In the genomic region with DNA sequence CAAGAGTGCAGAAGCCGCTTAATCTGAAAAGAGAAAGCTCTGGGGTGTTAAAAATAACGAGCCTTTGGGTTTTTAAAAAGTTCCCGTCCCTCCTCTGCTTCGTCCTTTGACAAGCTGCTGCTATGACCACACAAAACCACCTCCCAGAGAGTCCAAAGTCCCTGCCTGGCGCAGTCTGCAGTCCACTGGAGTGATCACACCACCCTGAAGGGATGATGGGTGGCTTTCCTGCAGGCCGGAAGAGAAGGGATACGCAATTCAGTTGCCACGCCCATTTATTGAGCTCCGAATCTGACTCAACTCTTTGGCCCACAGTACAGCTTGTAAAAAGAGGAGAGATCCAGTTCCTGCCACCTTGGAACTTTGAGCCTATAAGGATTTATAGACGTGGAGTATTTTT, we compare ENCODE assay signal across 14 mouse cellular contexts.
DNase-seq lines count a peak whose midpoint lies in the region; ATAC-seq and TF ChIP-seq lines count a peak whose summit lies in the region.
"Had no signal": no experiment of that assay in that cellular context is flagged by ENCODE, and none has a peak within 500 bp of the region (broad histone marks: within the 10 kb centered on the region; RNA-seq: fewer than 3 reads in every experiment).

No protein-coding gene starts in this region.

- peak overlapping the region; percentile 86 for H3K27ac ChIP-seq in intestine, postnatal 0 days (ENCODE audit: low read depth, low read length)
- peak overlapping the region; percentile 95 for H3K27ac ChIP-seq in liver, adult 2 months (replicated peaks; ENCODE audit: insufficient read depth, low read depth, low read length)
- no peak overlapping the region for H3K27ac ChIP-seq in stomach, embryonic 15.5 days
- no peak overlapping the region for H3K27ac ChIP-seq in hindbrain, embryonic 10.5 days
- H3K27ac ChIP-seq: hindbrain, embryonic 13.5 days; macrophage had no signal

- H3K9me3 ChIP-seq in intestine, postnatal 0 days (ENCODE audit: control insufficient read depth), result no peaks in the 10 kb centered on the region
- H3K9me3 ChIP-seq in stomach, embryonic 15.5 days, result no peaks in the 10 kb centered on the region
- no peaks in the 10 kb centered on the region for H3K9me3 ChIP-seq in hindbrain, embryonic 10.5 days
- H3K9me3 ChIP-seq: hindbrain, embryonic 13.5 days had no signal

- WGBS in intestine, postnatal 0 days, result 42% methylated on average over 10 of the region's 10 CpGs
- 19% methylated on average over 10 of the region's 10 CpGs for WGBS in liver, adult 2 months
- WGBS in stomach, embryonic 15.5 days, result 65% methylated on average over 10 of the region's 10 CpGs
- WGBS in hindbrain, embryonic 10.5 days, result 90% methylated on average over 10 of the region's 10 CpGs

- no peak overlapping the region for H3K4me3 ChIP-seq in intestine, postnatal 0 days (ENCODE audit: low read depth, low read length)
- peak overlapping the region; percentile 27; the same call in 1 of the 2 replicates for H3K4me3 ChIP-seq in liver, adult 2 months (ENCODE audit: insufficient read depth, low read depth, low read length)
- H3K4me3 ChIP-seq in stomach, embryonic 15.5 days (replicated peaks), result no peak overlapping the region
- H3K4me3 ChIP-seq in hindbrain, embryonic 10.5 days, result no peak overlapping the region
- H3K4me3 ChIP-seq: hindbrain, embryonic 13.5 days had no signal

- no peak for TF ChIP-seq CTCF in intestine, postnatal 0 days (IDR thresholded peaks at IDR 0.05; ENCODE audit: low read depth)
- no peak for TF ChIP-seq CTCF in liver, adult 2 months (IDR thresholded peaks at IDR 0.05; ENCODE audit: low read depth, low read length)

- peaks cover 6% of the 10 kb centered on the region; the same call in 1 of the 2 replicates for H3K4me1 ChIP-seq in intestine, postnatal 0 days (replicated peaks; ENCODE audit: control insufficient read depth, insufficient read depth, low read length)
- peaks cover 21% of the 10 kb centered on the region for H3K4me1 ChIP-seq in liver, adult 2 months (ENCODE audit: control insufficient read depth, insufficient read depth, low read length)
- H3K4me1 ChIP-seq in stomach, embryonic 15.5 days, result no peaks in the 10 kb centered on the region
- H3K4me1 ChIP-seq in hindbrain, embryonic 10.5 days (replicated peaks), result no peaks in the 10 kb centered on the region
- H3K4me1 ChIP-seq: hindbrain, embryonic 13.5 days had no signal

- TF ChIP-seq POLR2A in liver, adult 2 months (IDR thresholded peaks at IDR 0.05; ENCODE audit: extremely low read depth, insufficient read depth, low read length), result peak; percentile 64; the same call in 1 of the 2 replicates

- no peaks in the 10 kb centered on the region for H3K27me3 ChIP-seq in intestine, postnatal 0 days (replicated peaks; ENCODE audit: control insufficient read depth, insufficient read depth, low read length)
- no peaks in the 10 kb centered on the region for H3K27me3 ChIP-seq in liver, adult 2 months (ENCODE audit: control insufficient read depth, insufficient read depth, low read length)
- H3K27me3 ChIP-seq in stomach, embryonic 15.5 days (replicated peaks), result no peaks in the 10 kb centered on the region
- no peaks in the 10 kb centered on the region for H3K27me3 ChIP-seq in hindbrain, embryonic 10.5 days (ENCODE audit: insufficient read depth, poor library complexity, severe bottlenecking)
- H3K27me3 ChIP-seq: hindbrain, embryonic 13.5 days had no signal

- intact Hi-C loops in heart, postnatal 25 days (cut with DNase I), result loop anchor here (5.0 kb wide), 3 partner anchors 78 to 213 kb away; a partner anchor contains a TSS

- peak; percentile 94 for ATAC-seq in intestine, postnatal 0 days
- ATAC-seq in stomach, embryonic 15.5 days (ENCODE audit: insufficient read depth, low FRiP score, low read depth), result peak; percentile 79
- ATAC-seq in monocyte, adult 5-6 weeks (replicated peaks; ENCODE audit: insufficient number of reproducible peaks, low FRiP score, low TSS enrichment, poor library complexity, severe bottlenecking), result no peak

- no peak overlapping the region for H3K9ac ChIP-seq in intestine, postnatal 0 days (ENCODE audit: low read depth, low read length)
- peak overlapping the region; percentile 74; the same call in 1 of the 2 replicates for H3K9ac ChIP-seq in liver, adult 2 months (ENCODE audit: low read depth, low read length)
- no peak overlapping the region for H3K9ac ChIP-seq in stomach, embryonic 15.5 days
- H3K9ac ChIP-seq: hindbrain, embryonic 13.5 days had no signal

- peak overlapping the region; percentile 48 for H3K4me2 ChIP-seq in intestine, postnatal 0 days (replicated peaks; ENCODE audit: low read depth)
- H3K4me2 ChIP-seq in stomach, embryonic 15.5 days, result no peak overlapping the region
- H3K4me2 ChIP-seq: hindbrain, embryonic 13.5 days had no signal

- no peaks in the 10 kb centered on the region for H3K79me2 ChIP-seq in liver, adult 2 months (ENCODE audit: control insufficient read depth, insufficient read depth, low read length)

- H3K36me3 ChIP-seq in intestine, postnatal 0 days (ENCODE audit: control insufficient read depth, insufficient read depth), result no peaks in the 10 kb centered on the region
- no peaks in the 10 kb centered on the region for H3K36me3 ChIP-seq in liver, adult 2 months (ENCODE audit: control insufficient read depth, insufficient read depth, low read length)
- H3K36me3 ChIP-seq in stomach, embryonic 15.5 days, result no peaks in the 10 kb centered on the region
- H3K36me3 ChIP-seq in hindbrain, embryonic 10.5 days, result no peaks in the 10 kb centered on the region
- H3K36me3 ChIP-seq: hindbrain, embryonic 13.5 days had no signal

- peak; percentile 81 for DNase-seq in heart, adult 11 months
- no peak for DNase-seq in heart, postnatal 25 days (ENCODE audit: low spot score)
- DNase-seq in liver, adult 2 months (ENCODE audit: extremely low read depth, low read depth, low spot score), result peak; percentile 99
- DNase-seq in hindbrain, embryonic 10.5 days (ENCODE audit: low spot score), result no peak
- DNase-seq in frontal cortex, postnatal 36 days (ENCODE audit: low spot score in 2 of 2), result no peak
- DNase-seq: cerebellum, adult 8-10 months; gastrocnemius, postnatal 36 days; lung, adult 18-20 months; midbrain, embryonic 14.5 days had no signal

Comparison
In these comparisons a context has a peak if more than half of its experiments do, and no peak if none do; other contexts are left out.
1. DNase-seq: peak in heart, adult 11 months (single experiment) and liver, adult 2 months (single experiment); none in heart, postnatal 25 days (single experiment), hindbrain, embryonic 10.5 days (single experiment) and frontal cortex, postnatal 36 days (0 of 2).
2. H3K27ac ChIP-seq: peak in intestine, postnatal 0 days (single experiment) and liver, adult 2 months (single experiment); none in stomach, embryonic 15.5 days (single experiment) and hindbrain, embryonic 10.5 days (single experiment).